Mouse (Mus musculus) ES-E14 (cell line): ENCODE data around the gene Glycam1.

Experiments used
- ZC3H11A ChIP-seq: IDR thresholded peaks from 2 replicates; pipeline ENCODE4 v1.6.1; 2012; ENCODE audit warnings: low read depth, mild to moderate bottlenecking, inconsistent platforms, low read length, borderline replicate concordance
- ZNF384 ChIP-seq: IDR thresholded peaks from 2 replicates; pipeline ENCODE4 v1.6.1; 2012; ENCODE audit warnings: low read depth, low read length, inconsistent platforms

DNA sequence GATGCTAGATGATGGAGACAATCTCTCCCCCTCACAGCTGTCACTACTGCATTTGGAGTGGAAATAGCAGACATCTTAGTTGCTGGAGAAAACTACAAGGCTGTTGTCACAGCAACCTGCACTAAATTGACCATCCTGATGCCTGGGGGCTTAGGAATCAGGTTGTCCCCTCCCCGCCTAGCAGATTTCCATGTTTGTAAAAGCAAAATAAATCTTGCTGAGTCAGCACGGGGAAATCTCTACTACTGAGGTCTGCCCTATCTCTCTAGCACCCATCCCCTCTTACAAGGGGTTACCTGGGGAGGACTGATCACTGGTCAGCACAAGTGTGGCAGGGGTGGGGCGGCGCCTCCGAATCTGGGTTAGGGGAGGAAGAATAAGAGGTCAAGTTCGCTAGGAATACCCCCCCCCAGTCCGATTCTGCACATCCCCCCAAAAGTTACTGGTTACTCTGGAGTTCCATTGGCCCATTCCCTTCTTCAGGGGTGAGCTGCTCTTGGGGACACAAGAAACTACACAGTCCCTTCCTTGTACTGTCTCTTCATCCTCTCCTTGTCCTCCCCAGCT, 30.7 kb downstream of the Glycam1 start:
- TF ChIP-seq ZNF384 (no peak), ZC3H11A (no peak)
